Mouse (Mus musculus): Measurements from ENCODE around the gene Rbm8a2. TPM values are rescaled to one million over a fixed set of nuclear protein-coding genes. Genes with fewer than 3 reads are reported as not detected.
A peak's percentile ranks its signal among the peaks of the same experiment; 100 is the strongest.

Rbm8a2 gene
- polyA plus RNA-seq, 1 experiment from 2014 or later: 1.3 TPM

DNA sequence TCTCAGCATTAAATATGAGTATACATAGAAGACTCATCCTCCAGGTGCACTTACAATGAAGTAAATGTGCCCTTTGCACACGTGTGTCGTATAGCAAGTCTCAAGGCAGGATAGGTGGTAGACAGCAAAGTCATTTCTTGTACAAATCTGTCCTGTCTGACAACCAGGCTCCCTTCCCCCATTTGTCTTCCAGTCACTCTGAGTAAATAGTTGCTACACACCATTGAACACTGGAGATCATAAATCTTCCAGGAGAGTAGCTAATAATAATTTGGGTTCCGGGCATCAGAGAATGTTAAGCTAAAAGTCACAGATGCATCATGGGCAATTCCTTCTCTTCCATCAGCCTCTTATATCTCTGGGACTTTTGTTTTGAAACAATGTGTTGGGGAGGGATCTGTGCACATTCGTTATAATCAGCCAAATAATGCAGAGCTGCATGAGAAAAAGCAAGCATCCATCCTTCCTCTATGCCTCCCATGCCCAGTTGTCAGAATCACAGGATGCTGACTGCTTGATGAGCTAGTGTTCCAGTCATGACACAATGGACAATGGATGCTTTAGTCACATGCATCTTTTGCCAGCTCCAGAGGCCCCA, 32.1 kb downstream of the Rbm8a2 start:
- Histone ChIP-seq H3K9me3 (ENCODE audit: control insufficient read depth, low read length) (no peaks in the 10 kb centered on the region), H3K36me3 (ENCODE audit: control insufficient read depth, insufficient read depth, low read length) (no peaks in the 10 kb centered on the region), H3K27me3 (replicated peaks; ENCODE audit: control insufficient read depth, insufficient read depth, low read length) (no peaks in the 10 kb centered on the region), H3K27ac (ENCODE audit: low read depth, low read length) (no peak overlapping the region), H3K4me1 (replicated peaks; ENCODE audit: control insufficient read depth, insufficient read depth, low read length) (no peaks in the 10 kb centered on the region), H3K9ac (ENCODE audit: low read depth, low read length) (no peak overlapping the region), H3K4me2 (no peak overlapping the region), H3K4me3 (ENCODE audit: low read depth, low read length) (no peak overlapping the region)
- WGBS: 79% methylated on average over 4 of the region's 4 CpGs
- DNase-seq (ENCODE audit: low spot score) (no peak), ATAC-seq (replicated peaks; ENCODE audit: low FRiP score) (no peak)

GRCm38 (mm10) chr1:175943168-175943567, 35.7 kb downstream of the Rbm8a2 start:
- no peak overlapping the region for H3K9ac ChIP-seq (ENCODE audit: low read depth, low read length)
- no peak overlapping the region for H3K4me2 ChIP-seq
- DNase-seq (ENCODE audit: low spot score) (no peak), ATAC-seq (replicated peaks; ENCODE audit: low FRiP score) (no peak)
- no peaks in the 10 kb centered on the region for H3K9me3 ChIP-seq (ENCODE audit: control insufficient read depth, low read length)
- H3K4me1 ChIP-seq (replicated peaks; ENCODE audit: control insufficient read depth, insufficient read depth, low read length): no peaks in the 10 kb centered on the region
- H3K27me3 ChIP-seq (replicated peaks; ENCODE audit: control insufficient read depth, insufficient read depth, low read length): no peaks in the 10 kb centered on the region
- H3K36me3 ChIP-seq (ENCODE audit: control insufficient read depth, insufficient read depth, low read length): no peaks in the 10 kb centered on the region
- WGBS: 83% methylated on average over 7 of the region's 7 CpGs
- no peak overlapping the region for H3K27ac ChIP-seq (ENCODE audit: low read depth, low read length)
- H3K4me3 ChIP-seq (ENCODE audit: low read depth, low read length): no peak overlapping the region

- Histone ChIP-seq H3K27ac (ENCODE audit: low read depth, low read length) (no peak overlapping the region), H3K4me3 (ENCODE audit: low read depth, low read length) (no peak overlapping the region), H3K4me2 (no peak overlapping the region), H3K4me1 (replicated peaks; ENCODE audit: control insufficient read depth, insufficient read depth, low read length) (no peaks in the 10 kb centered on the region), H3K27me3 (replicated peaks; ENCODE audit: control insufficient read depth, insufficient read depth, low read length) (no peaks in the 10 kb centered on the region), H3K36me3 (ENCODE audit: control insufficient read depth, insufficient read depth, low read length) (no peaks in the 10 kb centered on the region), H3K9me3 (ENCODE audit: control insufficient read depth, low read length) (no peaks in the 10 kb centered on the region), H3K9ac (ENCODE audit: low read depth, low read length) (no peak overlapping the region)
- no peak for ATAC-seq (replicated peaks; ENCODE audit: low FRiP score)
- no peak for DNase-seq (ENCODE audit: low spot score)
- WGBS: 68% methylated on average over 3 of the region's 3 CpGs
Measured at GRCm38 (mm10) chr1:175938731-175939130, 40.2 kb downstream of the Rbm8a2 start.

DNA sequence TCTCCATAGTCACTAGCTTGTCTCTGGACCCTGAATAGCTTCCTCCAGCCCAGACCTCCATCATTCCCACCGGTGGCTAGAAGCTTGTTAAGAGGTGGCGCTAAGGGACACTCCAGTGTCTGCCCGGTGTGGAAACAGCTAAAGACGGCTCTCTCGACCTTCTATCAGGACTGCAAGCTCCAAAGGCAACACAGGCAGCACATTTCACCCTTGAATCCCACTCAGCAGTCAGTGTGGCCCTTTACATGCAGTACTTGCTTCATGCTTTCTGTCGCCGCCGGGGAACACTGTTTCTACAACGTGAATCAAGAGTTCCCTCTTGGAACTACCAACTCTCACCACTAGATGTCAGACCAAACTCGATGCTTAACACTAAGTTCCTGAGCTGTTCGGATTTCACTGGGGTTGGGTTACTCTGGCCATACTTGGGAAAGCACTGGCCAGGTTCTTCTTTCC, 42.6 kb downstream of the Rbm8a2 start:
- H3K4me1 ChIP-seq (replicated peaks; ENCODE audit: control insufficient read depth, insufficient read depth, low read length): no peaks in the 10 kb centered on the region
- H3K27ac ChIP-seq (ENCODE audit: low read depth, low read length): no peak overlapping the region
- no peaks in the 10 kb centered on the region for H3K9me3 ChIP-seq (ENCODE audit: control insufficient read depth, low read length)
- no peaks in the 10 kb centered on the region for H3K27me3 ChIP-seq (replicated peaks; ENCODE audit: control insufficient read depth, insufficient read depth, low read length)
- no peak overlapping the region for H3K9ac ChIP-seq (ENCODE audit: low read depth, low read length)
- peak overlapping the region; percentile 52 for H3K4me2 ChIP-seq
- WGBS: 15% methylated on average over 11 of the region's 11 CpGs
- no peak overlapping the region for H3K4me3 ChIP-seq (ENCODE audit: low read depth, low read length)
- DNase-seq (ENCODE audit: low spot score) (peak; percentile 46), ATAC-seq (replicated peaks; ENCODE audit: low FRiP score) (peak; percentile 79)
- H3K36me3 ChIP-seq (ENCODE audit: control insufficient read depth, insufficient read depth, low read length): no peaks in the 10 kb centered on the region

- Histone ChIP-seq H3K36me3 (ENCODE audit: control insufficient read depth, insufficient read depth, low read length) (no peaks in the 10 kb centered on the region), H3K4me2 (no peak overlapping the region), H3K27ac (ENCODE audit: low read depth, low read length) (no peak overlapping the region), H3K9ac (ENCODE audit: low read depth, low read length) (no peak overlapping the region), H3K4me1 (replicated peaks; ENCODE audit: control insufficient read depth, insufficient read depth, low read length) (no peaks in the 10 kb centered on the region), H3K4me3 (ENCODE audit: low read depth, low read length) (no peak overlapping the region), H3K9me3 (ENCODE audit: control insufficient read depth, low read length) (no peaks in the 10 kb centered on the region), H3K27me3 (replicated peaks; ENCODE audit: control insufficient read depth, insufficient read depth, low read length) (no peaks in the 10 kb centered on the region)
- WGBS: 91% methylated on average over 5 of the region's 5 CpGs
- no peak for ATAC-seq (replicated peaks; ENCODE audit: low FRiP score)
- no peak for DNase-seq (ENCODE audit: low spot score)
Measured at GRCm38 (mm10) chr1:175931391-175931790, 47.5 kb downstream of the Rbm8a2 start.

Other genes starting within 250 kb of the Rbm8a2 start
- 124 and 131 TPM in 2 replicates for gene Exo1, start 98.5 kb downstream of the Rbm8a2 start, polyA plus RNA-seq (2014; fragmentation: Nextera tagmentation; extraction: Ambion mirVana)
- gene Gm38100, start 58.8 kb downstream of the Rbm8a2 start, polyA plus RNA-seq (2014; fragmentation: Nextera tagmentation; extraction: Ambion mirVana): 0.12 TPM in 1 of 2 replicates, not detected in the other